ENCODE assay signal across 27 mouse cellular contexts in the genomic region with DNA sequence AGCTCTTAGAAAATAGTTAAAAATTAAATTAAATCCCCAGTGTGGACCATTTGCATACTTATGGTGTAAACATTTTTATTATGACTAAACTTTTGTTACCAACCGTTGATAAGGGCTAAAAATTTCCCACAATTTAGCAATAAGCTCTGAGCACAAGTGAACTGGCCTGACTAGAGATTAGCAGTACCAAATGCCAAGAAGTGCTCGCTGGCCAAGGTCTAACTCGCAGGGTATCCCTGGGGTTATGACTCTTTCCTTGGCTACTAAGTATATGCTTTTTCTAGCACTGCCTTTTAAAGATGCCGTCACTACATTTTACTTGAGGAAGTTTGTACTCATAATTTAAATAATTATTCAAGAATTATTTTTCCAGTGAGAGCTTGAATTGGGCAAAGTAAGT. TPM values are rescaled to one million over a fixed set of nuclear protein-coding genes. Genes with fewer than 3 reads are reported as not detected.
A peak's percentile ranks its signal among the peaks of the same experiment; 100 is the strongest.
DNase-seq lines count a peak whose midpoint lies in the region; ATAC-seq and TF ChIP-seq lines count a peak whose summit lies in the region.
"Had no signal": no experiment of that assay in that cellular context is flagged by ENCODE, and none has a peak within 500 bp of the region (broad histone marks: within the 10 kb centered on the region; RNA-seq: fewer than 3 reads in every experiment).

No protein-coding gene starts in this region.

- 0 out of 2 replicates have a peak, but pooled peaks cover 3% of the 10 kb centered on the region for H3K9me3 ChIP-seq in embryonic facial prominence, embryonic 10.5 days
- H3K9me3 ChIP-seq: forebrain, embryonic 15.5 days; heart, embryonic 15.5 days; limb, embryonic 15.5 days; midbrain, embryonic 15.5 days had no signal

- no peak for TF ChIP-seq CTCF in embryonic fibroblast, embryonic 13.5 days (IDR thresholded peaks at IDR 0.05; ENCODE audit: borderline replicate concordance, insufficient read depth, low read length)

- 92% methylated on average over 4 of the region's 4 CpGs for WGBS in embryonic facial prominence, embryonic 10.5 days

- no peak for ATAC-seq in megakaryocyte, adult 5-6 weeks (ENCODE audit: poor library complexity, severe bottlenecking)
- ATAC-seq: forebrain, embryonic 15.5 days; midbrain, embryonic 15.5 days had no signal

- peak overlapping the region; percentile 25; the same call in 1 of the 2 replicates for H3K27ac ChIP-seq in embryonic fibroblast, embryonic 13.5 days (ENCODE audit: insufficient read depth, low read length)
- no peak overlapping the region for H3K27ac ChIP-seq in embryonic facial prominence, embryonic 10.5 days (replicated peaks)
- H3K27ac ChIP-seq: forebrain, embryonic 15.5 days; heart, embryonic 15.5 days; kidney, postnatal 0 days; limb, embryonic 15.5 days; midbrain, embryonic 15.5 days; stomach, postnatal 0 days had no signal

- H3K4me3 ChIP-seq in embryonic fibroblast, embryonic 13.5 days (ENCODE audit: insufficient read depth, low read length), result no peak overlapping the region
- no peak overlapping the region for H3K4me3 ChIP-seq in embryonic facial prominence, embryonic 10.5 days
- H3K4me3 ChIP-seq: erythroblast, embryonic 14.5 days; forebrain, embryonic 15.5 days; heart, embryonic 15.5 days; limb, embryonic 15.5 days; midbrain, embryonic 15.5 days had no signal

- H3K36me3 ChIP-seq in embryonic facial prominence, embryonic 10.5 days (replicated peaks), result no peaks in the 10 kb centered on the region
- H3K36me3 ChIP-seq: forebrain, embryonic 15.5 days; heart, embryonic 15.5 days; limb, embryonic 15.5 days; midbrain, embryonic 15.5 days had no signal

- H3K27me3 ChIP-seq in embryonic facial prominence, embryonic 10.5 days (replicated peaks; ENCODE audit: low read depth, poor library complexity, severe bottlenecking), result no peaks in the 10 kb centered on the region
- H3K27me3 ChIP-seq: forebrain, embryonic 15.5 days; heart, embryonic 15.5 days; limb, embryonic 15.5 days; midbrain, embryonic 15.5 days had no signal

- TF ChIP-seq POLR2A in embryonic fibroblast, embryonic 13.5 days (IDR thresholded peaks at IDR 0.05; ENCODE audit: low read depth, low read length), result no peak

- H3K4me1 ChIP-seq in embryonic fibroblast, embryonic 13.5 days (ENCODE audit: control insufficient read depth, insufficient read depth, low read length), result peaks cover 12% of the 10 kb centered on the region
- no peaks in the 10 kb centered on the region for H3K4me1 ChIP-seq in embryonic facial prominence, embryonic 10.5 days
- H3K4me1 ChIP-seq: forebrain, embryonic 15.5 days; limb, embryonic 15.5 days; midbrain, embryonic 15.5 days had no signal

- DNase-seq in gastrocnemius, adult 18-20 months (ENCODE audit: low spot score), result peak; percentile 23
- DNase-seq in gastrocnemius, postnatal 4 days (ENCODE audit: low spot score in 2 of 2), result no peak
- peak; percentile 41 for DNase-seq in kidney, adult 9 months
- no peak for DNase-seq in kidney, adult 18-20 months
- peak; percentile 34 for DNase-seq in NIH3T3 (ENCODE audit: low read depth)
- no peak for DNase-seq in embryonic facial prominence, embryonic 10.5 days (ENCODE audit: low spot score)
- DNase-seq: cerebellum, adult 9-10 months; lung, postnatal 14 days; right cerebral cortex, postnatal 4 days; thymus, postnatal 14 days had no signal

RNA-seq across cellular contexts. Expression of a gene that starts 10.0 kb away (rescaled TPM):
- total RNA-seq in gastrocnemius, adult 18-20 months (2021), result under 1 TPM in 1 of 2 experiments, not detected in 1; 0.25 TPM
- total RNA-seq in gastrocnemius, postnatal 4 days (2021), result under 1 TPM; 0.69 to 0.91 TPM
- polyA plus RNA-seq in embryonic fibroblast, embryonic 13.5 days (2011; ENCODE audit: insufficient read length, low read depth, missing spikeins), result 22.0 and 40.1 TPM in 2 replicates
- 0.36 TPM in 1 of 2 replicates, not detected in the other for total RNA-seq in megakaryocyte, adult 5-6 weeks (2015)
- total RNA-seq in megakaryocyte, adult 5-6 weeks (2017), result 0.16 and 0.70 TPM in 2 replicates
- polyA plus RNA-seq in embryonic facial prominence, embryonic 10.5 days (2016; fragmentation: Nextera tagmentation; extraction: Ambion mirVana), result 0.10 TPM in 1 of 2 replicates, not detected in the other
- total RNA-seq: common myeloid progenitor, adult 5-6 weeks; left cerebral cortex, adult 18-20 months; left cerebral cortex, postnatal 36 days had no signal
- polyA plus RNA-seq: erythroblast, embryonic 14.5 days had no signal

RNA-seq across cellular contexts. Expression of a gene that starts 22.6 kb away (rescaled TPM):
- total RNA-seq in gastrocnemius, adult 18-20 months (2021), result not detected
- not detected for total RNA-seq in gastrocnemius, postnatal 4 days (2021)
- 3.1 TPM in 1 of 2 replicates, not detected in the other for polyA plus RNA-seq in embryonic fibroblast, embryonic 13.5 days (2011; ENCODE audit: insufficient read length, low read depth, missing spikeins)
- 12.9 and 38.9 TPM in 2 replicates for total RNA-seq in megakaryocyte, adult 5-6 weeks (2015)
- 19.7 and 51.7 TPM in 2 replicates for total RNA-seq in megakaryocyte, adult 5-6 weeks (2017)
- not detected in 2 replicates for polyA plus RNA-seq in embryonic facial prominence, embryonic 10.5 days (2016; fragmentation: Nextera tagmentation; extraction: Ambion mirVana)
- total RNA-seq: heart, adult 18-20 months; layer of hippocampus, adult 8-10 months; left cerebral cortex, adult 18-20 months; left cerebral cortex, postnatal 36 days had no signal
- polyA plus RNA-seq: embryonic facial prominence, embryonic 11.5 days; forebrain, embryonic 15.5 days; heart, embryonic 15.5 days; hindbrain, embryonic 11.5 days; kidney, postnatal 0 days; limb, embryonic 15.5 days; liver, embryonic 16.5 days; midbrain, embryonic 15.5 days had no signal

RNA-seq across cellular contexts. Expression of a gene that starts 49.9 kb away (rescaled TPM):
- 1 to 10 TPM; 5.7 to 6.9 TPM for total RNA-seq in gastrocnemius, adult 18-20 months (2021)
- total RNA-seq in gastrocnemius, postnatal 4 days (2021), result 10 to 100 TPM; 22.0 to 22.2 TPM
- polyA plus RNA-seq in embryonic fibroblast, embryonic 13.5 days (2011; ENCODE audit: insufficient read length, low read depth, missing spikeins), result 18.5 and 20.1 TPM in 2 replicates
- total RNA-seq in megakaryocyte, adult 5-6 weeks (2015), result 3.3 and 4.4 TPM in 2 replicates
- total RNA-seq in megakaryocyte, adult 5-6 weeks (2017), result 3.2 and 9.7 TPM in 2 replicates
- polyA plus RNA-seq in embryonic facial prominence, embryonic 10.5 days (2016; fragmentation: Nextera tagmentation; extraction: Ambion mirVana), result 53.2 and 58.7 TPM in 2 replicates

Comparison
In these comparisons a context has a peak if more than half of its experiments do, and no peak if none do; other contexts are left out.
1. DNase-seq: peak in gastrocnemius, adult 18-20 months (single experiment), kidney, adult 9 months (single experiment) and NIH3T3 (single experiment); none in gastrocnemius, postnatal 4 days (0 of 2), kidney, adult 18-20 months (single experiment) and embryonic facial prominence, embryonic 10.5 days (single experiment).
2. RNA of a gene that starts 22.6 kb away (total RNA-seq): 12.9 to 51.7 TPM in megakaryocyte, adult 5-6 weeks; not detected in gastrocnemius, postnatal 4 days and not detected in gastrocnemius, adult 18-20 months; every median in the first group is over 10 times any median in the second.